Mouse (Mus musculus): ENCODE data around the gene Mrps21. TPM values are rescaled to one million over a fixed set of nuclear protein-coding genes. Genes with fewer than 3 reads are reported as not detected.

Gene Mrps21
- polyA plus RNA-seq, 1 experiment = 28.0 TPM

- Histone ChIP-seq H3K27ac (ENCODE audit: insufficient read depth, low read length) (no peak overlapping the region), H3K4me3 (ENCODE audit: extremely low read depth, insufficient read depth, insufficient read length) (no peak overlapping the region), H3K36me3 (ENCODE audit: control insufficient read depth, insufficient read depth, low read length) (no peaks in the 10 kb centered on the region), H3K4me1 (ENCODE audit: control insufficient read depth, insufficient read depth, insufficient read length) (peaks cover 7% of the 10 kb centered on the region; the same call in 1 of the 2 replicates), H3K27me3 (ENCODE audit: control insufficient read depth, insufficient read depth, low read length) (peaks cover 15% of the 10 kb centered on the region)
- DNase-seq (ENCODE audit: low read depth in 1 of 2, low spot score in 2 of 2) = no peak
- TF ChIP-seq POLR2A (IDR thresholded peaks at IDR 0.05; ENCODE audit: low read depth, low read length) (no peak), CTCF (IDR thresholded peaks at IDR 0.05; ENCODE audit: extremely low read depth, insufficient read depth, insufficient read length, insufficient replicate concordance) (no peak)
- WGBS = 2% methylated on average over 18 of the region's 18 CpGs
Measured at GRCm38 (mm10) chr3:95905146-95905939, 34.0 kb upstream of the Mrps21 start.

- H3K4me1 ChIP-seq (ENCODE audit: control insufficient read depth, insufficient read depth, insufficient read length) = peaks cover 7% of the 10 kb centered on the region; the same call in 1 of the 2 replicates
- H3K36me3 ChIP-seq (ENCODE audit: control insufficient read depth, insufficient read depth, low read length) = no peaks in the 10 kb centered on the region
- peaks cover 15% of the 10 kb centered on the region for H3K27me3 ChIP-seq (ENCODE audit: control insufficient read depth, insufficient read depth, low read length)
- DNase-seq (ENCODE audit: low read depth in 1 of 2, low spot score in 2 of 2) = no peak
- H3K27ac ChIP-seq (ENCODE audit: insufficient read depth, low read length) = no peak within 1 kb of the TSS
- H3K4me3 ChIP-seq (ENCODE audit: extremely low read depth, insufficient read depth, insufficient read length) = no peak within 1 kb of the TSS
- 3% methylated on average over 15 of the region's 15 CpGs for WGBS
- TF ChIP-seq POLR2A (IDR thresholded peaks at IDR 0.05; ENCODE audit: low read depth, low read length) (no peak), CTCF (IDR thresholded peaks at IDR 0.05; ENCODE audit: extremely low read depth, insufficient read depth, insufficient read length, insufficient replicate concordance) (no peak)
Measured at GRCm38 (mm10) chr3:95904568-95904967, 33.2 kb upstream of the Mrps21 start, which contains the start of gene Car14. Gene Car14, minus strand, starts transcription at chr3:95904691.

- no peak overlapping the region for H3K27ac ChIP-seq (ENCODE audit: insufficient read depth, low read length)
- peaks cover 15% of the 10 kb centered on the region for H3K27me3 ChIP-seq (ENCODE audit: control insufficient read depth, insufficient read depth, low read length)
Measured at GRCm38 (mm10) chr3:95903753-95904502, 32.6 kb upstream of the Mrps21 start.

DNA sequence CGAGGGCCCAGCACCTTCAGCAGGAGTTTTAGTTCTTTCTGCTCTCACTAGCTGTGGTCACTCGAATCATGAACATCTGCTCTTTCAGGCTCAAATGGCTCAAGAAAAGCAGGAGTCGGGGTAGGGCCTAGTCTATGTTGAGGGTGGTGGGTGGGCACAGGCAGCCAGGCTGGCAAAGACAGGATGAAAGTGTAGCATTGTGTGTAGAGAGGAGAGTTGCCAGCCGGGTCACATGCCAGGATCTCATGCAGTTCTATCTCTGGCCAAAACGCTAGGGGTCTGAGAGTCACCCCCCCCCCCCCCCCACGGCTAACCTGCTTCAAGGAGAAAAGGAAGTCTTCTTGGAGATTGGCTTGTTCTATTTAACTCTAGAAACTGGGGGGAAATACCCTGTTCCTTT lies 31.3 kb upstream of the Mrps21 start:
- Histone ChIP-seq H3K27ac (ENCODE audit: insufficient read depth, low read length) (no peak overlapping the region), H3K4me3 (ENCODE audit: extremely low read depth, insufficient read depth, insufficient read length) (no peak overlapping the region)
- DNase-seq (ENCODE audit: low read depth in 1 of 2, low spot score in 2 of 2) = no peak

More at GRCm38 (mm10) chr3:95903753-95904502, 32.6 kb upstream of the Mrps21 start:
- no peak for DNase-seq (ENCODE audit: low read depth in 1 of 2, low spot score in 2 of 2)
- H3K36me3 ChIP-seq (ENCODE audit: control insufficient read depth, insufficient read depth, low read length) = no peaks in the 10 kb centered on the region
- no peak overlapping the region for H3K4me3 ChIP-seq (ENCODE audit: extremely low read depth, insufficient read depth, insufficient read length)
- WGBS = 35% methylated on average over 15 of the region's 15 CpGs
- H3K4me1 ChIP-seq (ENCODE audit: control insufficient read depth, insufficient read depth, insufficient read length) = peaks cover 7% of the 10 kb centered on the region; the same call in 1 of the 2 replicates
- TF ChIP-seq CTCF (IDR thresholded peaks at IDR 0.05; ENCODE audit: extremely low read depth, insufficient read depth, insufficient read length, insufficient replicate concordance) (no peak), POLR2A (IDR thresholded peaks at IDR 0.05; ENCODE audit: low read depth, low read length) (no peak)

DNA sequence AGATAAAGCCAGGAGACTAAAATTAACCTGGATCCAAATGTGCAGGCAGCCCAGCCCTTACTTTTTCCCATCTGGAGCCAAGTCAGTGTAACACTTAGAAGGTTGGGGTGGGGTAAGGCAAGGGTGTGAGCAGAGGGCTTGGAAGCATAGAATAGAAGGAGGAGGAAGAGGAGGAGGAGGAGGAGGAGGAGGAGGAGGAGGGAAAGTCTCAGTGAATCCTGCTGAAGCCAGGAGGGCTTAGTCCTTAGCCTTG lies 31.0 kb upstream of the Mrps21 start:
- peaks cover 7% of the 10 kb centered on the region; the same call in 1 of the 2 replicates for H3K4me1 ChIP-seq (ENCODE audit: control insufficient read depth, insufficient read depth, insufficient read length)
- no peaks in the 10 kb centered on the region for H3K36me3 ChIP-seq (ENCODE audit: control insufficient read depth, insufficient read depth, low read length)
- H3K4me3 ChIP-seq (ENCODE audit: extremely low read depth, insufficient read depth, insufficient read length) = no peak overlapping the region
- H3K27me3 ChIP-seq (ENCODE audit: control insufficient read depth, insufficient read depth, low read length) = peaks cover 15% of the 10 kb centered on the region
- no peak overlapping the region for H3K27ac ChIP-seq (ENCODE audit: insufficient read depth, low read length)
- TF ChIP-seq POLR2A (IDR thresholded peaks at IDR 0.05; ENCODE audit: low read depth, low read length) = no peak
- no peak for TF ChIP-seq CTCF (IDR thresholded peaks at IDR 0.05; ENCODE audit: extremely low read depth, insufficient read depth, insufficient read length, insufficient replicate concordance)
- DNase-seq (ENCODE audit: low read depth in 1 of 2, low spot score in 2 of 2) = no peak

More for the DNA sequence above, 31.3 kb upstream of the Mrps21 start:
- WGBS = 52% methylated on average over 6 of the region's 6 CpGs
- peaks cover 7% of the 10 kb centered on the region; the same call in 1 of the 2 replicates for H3K4me1 ChIP-seq (ENCODE audit: control insufficient read depth, insufficient read depth, insufficient read length)
- TF ChIP-seq CTCF (IDR thresholded peaks at IDR 0.05; ENCODE audit: extremely low read depth, insufficient read depth, insufficient read length, insufficient replicate concordance) = no peak
- TF ChIP-seq POLR2A (IDR thresholded peaks at IDR 0.05; ENCODE audit: low read depth, low read length) = no peak
- peaks cover 15% of the 10 kb centered on the region for H3K27me3 ChIP-seq (ENCODE audit: control insufficient read depth, insufficient read depth, low read length)
- no peaks in the 10 kb centered on the region for H3K36me3 ChIP-seq (ENCODE audit: control insufficient read depth, insufficient read depth, low read length)

- no peaks in the 10 kb centered on the region for H3K36me3 ChIP-seq (ENCODE audit: control insufficient read depth, insufficient read depth, low read length)
- no peak overlapping the region for H3K27ac ChIP-seq (ENCODE audit: insufficient read depth, low read length)
- no peak overlapping the region for H3K4me3 ChIP-seq (ENCODE audit: extremely low read depth, insufficient read depth, insufficient read length)
- DNase-seq (ENCODE audit: low read depth in 1 of 2, low spot score in 2 of 2) = no peak
- WGBS = 80% methylated on average over 9 of the region's 9 CpGs
- no peak for TF ChIP-seq CTCF (IDR thresholded peaks at IDR 0.05; ENCODE audit: extremely low read depth, insufficient read depth, insufficient read length, insufficient replicate concordance)
- TF ChIP-seq POLR2A (IDR thresholded peaks at IDR 0.05; ENCODE audit: low read depth, low read length) = no peak
- peaks cover 7% of the 10 kb centered on the region; the same call in 1 of the 2 replicates for H3K4me1 ChIP-seq (ENCODE audit: control insufficient read depth, insufficient read depth, insufficient read length)
- H3K27me3 ChIP-seq (ENCODE audit: control insufficient read depth, insufficient read depth, low read length) = peaks cover 15% of the 10 kb centered on the region
Measured at GRCm38 (mm10) chr3:95901616-95902372, 30.5 kb upstream of the Mrps21 start.

Data from spleen, adult 2 months (tissue).